Mouse (Mus musculus): ENCODE results near the gene Gpkow.

DNA sequence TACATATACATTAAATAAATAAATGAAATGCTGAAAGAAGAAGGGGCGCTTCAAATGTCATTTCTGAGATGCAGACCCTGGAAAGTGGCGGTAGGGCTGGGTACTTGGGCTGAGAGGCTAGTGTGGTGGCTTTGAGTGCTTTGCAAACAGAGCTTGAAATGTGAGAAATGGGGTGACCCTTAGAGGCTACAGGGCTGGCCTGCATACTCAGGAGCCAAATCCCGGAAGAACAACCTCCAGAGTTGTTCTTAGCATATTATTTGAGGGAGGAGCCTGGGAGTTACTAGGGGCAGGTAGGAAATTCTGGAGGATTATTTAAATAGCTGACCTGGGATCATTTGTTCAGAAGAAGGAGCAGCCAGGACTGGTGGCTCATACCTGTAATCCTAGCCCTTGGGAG lies 6.4 kb upstream of the Gpkow start:
- TF ChIP-seq CTCF (IDR thresholded peaks at IDR 0.05; ENCODE audit: control insufficient read depth, insufficient read depth, insufficient read length) (no peak), MAX (IDR thresholded peaks at IDR 0.05) (no peak), MYOD1 (IDR thresholded peaks at IDR 0.05; ENCODE audit: control insufficient read depth, insufficient read length, low read depth) (no peak), USF1 (IDR thresholded peaks at IDR 0.05; ENCODE audit: low read depth) (no peak)

All from C2C12 (cell line).